Mouse (Mus musculus): Measurements from ENCODE around the gene Cchcr1.

Cchcr1 gene

DNA sequence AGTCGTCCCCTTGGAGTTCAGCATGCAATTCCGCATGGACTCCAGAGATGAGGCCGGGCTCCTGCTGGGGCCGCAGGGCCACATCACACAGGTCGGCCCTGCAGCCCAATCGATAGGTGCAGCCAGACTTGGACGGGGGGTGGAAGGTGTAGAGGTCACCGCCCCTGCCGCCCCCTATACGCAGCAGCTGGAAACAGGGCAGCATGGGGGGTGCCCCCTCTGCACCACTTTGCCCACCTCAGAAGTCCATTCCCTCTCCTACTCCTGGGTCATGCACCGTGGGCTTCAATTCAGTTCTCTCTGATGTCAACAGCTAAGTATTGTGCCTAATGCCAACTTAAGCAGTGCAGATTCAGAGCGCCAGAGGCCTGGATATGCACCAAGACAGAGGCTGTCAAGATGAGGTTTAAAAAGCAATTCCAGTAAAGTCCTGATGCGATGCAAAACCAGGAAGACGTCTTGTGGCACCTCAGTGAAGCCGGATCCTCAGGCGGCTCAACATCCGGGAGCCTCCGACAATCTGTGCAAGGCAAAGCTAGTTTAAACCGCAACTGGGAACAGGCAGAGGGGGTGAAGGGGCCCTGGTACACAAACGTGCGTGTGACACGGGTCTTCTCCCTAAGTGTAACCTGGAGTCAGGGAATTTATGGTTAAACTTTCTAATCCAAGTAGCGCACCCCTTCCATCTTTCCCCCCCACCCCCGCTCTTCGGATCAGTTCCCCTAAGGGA, 824 bp upstream of the Cchcr1 start:
- DNase-seq (ENCODE audit: low read depth) = peak; percentile 73

GRCm38 (mm10) chr17:35517526-35517925, 626 bp downstream of the Cchcr1 start:
- no peak for DNase-seq (ENCODE audit: low read depth)

DNA sequence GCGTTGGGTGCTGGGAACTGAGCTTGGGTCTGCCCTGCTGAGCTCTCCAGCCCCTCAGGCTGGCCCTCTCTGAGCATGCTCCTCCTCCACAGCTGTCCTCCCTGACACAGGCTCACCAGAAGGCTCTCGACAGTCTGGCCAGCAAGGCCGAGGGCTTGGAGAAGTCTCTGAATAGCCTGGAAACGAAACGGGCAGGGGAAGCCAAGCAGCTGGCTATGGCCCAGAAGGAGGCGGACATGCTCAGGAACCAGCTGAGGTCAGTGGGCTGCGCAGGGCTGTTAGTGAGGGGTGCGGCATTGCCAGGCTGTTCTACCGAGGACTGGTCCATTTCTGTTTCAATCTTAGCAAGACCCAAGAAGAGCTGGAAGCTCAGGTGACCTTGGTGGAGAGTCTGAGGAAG, 7.5 kb downstream of the Cchcr1 start:
- no peak for DNase-seq (ENCODE audit: low read depth)

GRCm38 (mm10) chr17:35526644-35527043, 9.7 kb downstream of the Cchcr1 start:
- no peak for DNase-seq (ENCODE audit: low read depth)

DNA sequence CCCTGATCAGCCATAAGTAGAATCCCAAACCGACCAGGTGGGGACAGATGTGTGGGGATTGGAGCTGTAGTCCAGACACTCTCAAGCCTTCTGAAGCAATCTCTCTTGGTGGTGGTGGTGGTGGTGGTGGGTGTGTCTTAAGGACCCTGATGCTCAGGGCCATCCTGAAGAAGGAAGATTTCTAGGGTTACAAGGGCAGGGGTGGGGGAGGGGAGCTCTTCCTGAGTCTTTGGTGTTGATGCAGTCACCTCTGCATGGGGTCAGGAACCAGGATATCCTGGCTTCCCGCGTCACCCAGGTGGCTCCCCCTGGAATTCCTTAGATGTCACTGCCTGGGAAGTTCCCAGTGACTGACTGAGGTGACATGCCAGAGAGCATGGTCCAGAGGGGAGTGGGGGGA, 15.5 kb downstream of the Cchcr1 start:
- DNase-seq (ENCODE audit: low read depth) = no peak

- no peak for DNase-seq (ENCODE audit: low read depth)
Measured at GRCm38 (mm10) chr17:35532901-35533300, 16.0 kb downstream of the Cchcr1 start, which contains the start of gene Psors1c2. Gene Psors1c2 (plus strand): TSS chr17:35533201.

GRCm38 (mm10) chr17:35534343-35534742, 17.4 kb downstream of the Cchcr1 start:
- DNase-seq (ENCODE audit: low read depth) = peak; percentile 85

GRCm38 (mm10) chr17:35537421-35537820, 20.5 kb downstream of the Cchcr1 start:
- no peak for DNase-seq (ENCODE audit: low read depth)

DNA sequence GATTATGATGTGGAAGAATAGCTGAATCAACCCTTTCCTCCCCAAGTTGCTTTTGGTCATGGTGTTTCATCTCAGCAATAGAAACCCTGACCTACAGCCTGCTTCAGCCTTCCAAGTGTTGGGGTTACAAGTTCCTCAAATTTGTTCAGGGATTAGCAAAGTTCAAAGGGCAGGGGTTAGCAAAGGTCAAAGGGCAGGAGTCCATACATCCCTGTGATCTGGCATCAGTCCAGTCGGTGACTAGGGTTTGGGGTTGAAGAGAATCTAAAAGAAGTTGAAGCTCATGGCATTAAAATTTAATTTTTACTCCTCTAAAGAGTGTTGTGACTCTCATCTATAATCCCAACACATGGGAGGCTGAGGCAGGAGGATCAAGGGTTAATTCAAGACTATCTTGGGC, 21.6 kb downstream of the Cchcr1 start:
- DNase-seq (ENCODE audit: low read depth) = no peak

DNA sequence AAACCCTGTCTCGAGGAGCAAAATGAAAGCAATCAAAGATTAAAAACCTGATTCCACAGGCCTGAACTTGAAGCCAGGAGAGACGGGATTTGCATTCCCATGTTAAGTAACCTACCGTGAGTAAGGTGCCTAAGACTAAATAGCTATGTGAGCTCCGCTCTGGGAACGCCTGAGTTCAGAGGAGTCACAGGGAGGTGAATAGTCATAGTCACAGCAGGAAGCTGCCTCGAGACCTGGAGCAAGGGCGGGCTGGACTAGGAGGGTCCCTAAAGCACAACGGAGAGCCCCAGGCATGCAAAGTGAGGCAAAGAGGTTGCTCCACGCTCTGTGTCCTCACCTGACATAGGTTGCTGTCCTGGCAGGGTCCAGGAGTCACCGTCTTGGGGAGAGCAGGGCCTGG, 22.6 kb downstream of the Cchcr1 start:
- DNase-seq (ENCODE audit: low read depth) = no peak

DNA sequence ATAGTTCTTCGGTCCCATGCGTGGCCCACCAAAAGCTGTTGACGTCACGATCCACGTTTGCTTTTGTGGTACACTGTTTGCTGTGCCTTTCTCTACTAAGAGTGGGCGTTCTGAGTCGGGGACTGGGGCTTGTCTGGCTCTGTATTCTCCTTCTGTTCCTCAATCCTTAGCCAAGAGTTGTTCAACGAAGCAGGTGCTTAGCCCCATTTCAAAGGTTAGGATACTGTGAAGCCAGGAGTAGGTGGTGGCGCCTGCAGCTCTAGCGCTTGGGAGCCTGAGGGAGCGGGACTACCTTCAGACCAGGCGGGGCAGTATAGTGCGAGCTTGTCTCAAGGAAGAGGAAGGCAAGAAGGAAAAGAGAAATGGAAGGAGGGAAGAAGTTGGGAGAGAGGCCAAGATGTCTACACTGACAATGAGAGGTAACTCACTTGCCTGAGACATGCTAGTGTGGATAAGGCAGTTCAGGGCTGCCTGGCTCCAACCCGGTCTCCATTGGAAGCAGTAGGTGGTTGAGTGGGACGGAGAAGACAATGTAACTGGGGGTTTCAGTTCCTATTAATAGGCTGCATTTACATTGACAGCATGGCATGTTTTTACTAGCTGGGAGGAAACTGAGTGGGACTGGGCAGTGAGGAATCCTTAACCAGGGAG, 26.0 kb downstream of the Cchcr1 start:
- no peak for DNase-seq (ENCODE audit: low read depth)

- no peak for DNase-seq (ENCODE audit: low read depth)
Measured at GRCm38 (mm10) chr17:35543412-35543861, 26.5 kb downstream of the Cchcr1 start.

GRCm38 (mm10) chr17:35544001-35544400, 27.1 kb downstream of the Cchcr1 start:
- DNase-seq (ENCODE audit: low read depth) = no peak

DNA sequence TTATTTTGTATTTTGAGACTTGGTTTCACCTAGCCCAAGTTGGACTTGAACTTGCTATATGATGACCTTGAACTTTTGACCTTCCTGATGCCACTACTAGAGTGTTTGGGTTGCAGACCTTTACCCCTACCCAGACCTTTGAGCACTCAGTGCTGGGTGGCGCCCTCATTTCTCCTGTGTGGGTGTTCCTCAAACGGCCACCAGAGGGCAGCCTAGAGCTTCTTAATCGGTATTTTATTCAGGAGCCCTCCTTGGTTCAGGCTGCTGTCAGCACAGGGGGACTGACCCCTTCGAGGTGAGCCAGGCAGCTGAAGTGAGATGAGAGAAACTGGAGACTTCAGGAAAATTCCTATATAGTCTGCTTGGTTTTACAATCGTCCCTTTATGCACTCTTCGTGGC, 27.8 kb downstream of the Cchcr1 start:
- peak; percentile 73 for DNase-seq (ENCODE audit: low read depth)

DNA sequence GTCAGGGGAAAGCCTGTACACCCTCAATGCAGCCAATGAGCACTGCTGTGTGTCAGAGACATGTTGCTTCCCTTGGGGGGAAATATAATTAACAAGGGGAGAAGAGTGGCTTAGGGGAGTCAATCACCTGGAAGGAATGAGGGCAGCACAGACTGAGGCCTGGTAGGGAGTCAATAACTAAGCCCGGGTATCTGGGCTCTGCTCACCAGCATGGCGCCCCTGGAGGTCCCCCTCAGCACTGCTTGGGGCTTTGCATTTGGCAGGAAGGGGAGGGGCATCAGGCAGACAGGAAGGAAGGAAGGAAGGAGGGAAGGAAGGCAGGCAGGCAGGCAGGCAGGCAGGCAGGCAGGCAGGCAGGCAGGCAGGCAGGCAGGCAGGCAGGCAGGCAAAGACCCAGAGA, 30.6 kb downstream of the Cchcr1 start:
- DNase-seq (ENCODE audit: low read depth) = no peak

- no peak for DNase-seq (ENCODE audit: low read depth)
Measured at GRCm38 (mm10) chr17:35548636-35549035, 31.7 kb downstream of the Cchcr1 start.

DNA sequence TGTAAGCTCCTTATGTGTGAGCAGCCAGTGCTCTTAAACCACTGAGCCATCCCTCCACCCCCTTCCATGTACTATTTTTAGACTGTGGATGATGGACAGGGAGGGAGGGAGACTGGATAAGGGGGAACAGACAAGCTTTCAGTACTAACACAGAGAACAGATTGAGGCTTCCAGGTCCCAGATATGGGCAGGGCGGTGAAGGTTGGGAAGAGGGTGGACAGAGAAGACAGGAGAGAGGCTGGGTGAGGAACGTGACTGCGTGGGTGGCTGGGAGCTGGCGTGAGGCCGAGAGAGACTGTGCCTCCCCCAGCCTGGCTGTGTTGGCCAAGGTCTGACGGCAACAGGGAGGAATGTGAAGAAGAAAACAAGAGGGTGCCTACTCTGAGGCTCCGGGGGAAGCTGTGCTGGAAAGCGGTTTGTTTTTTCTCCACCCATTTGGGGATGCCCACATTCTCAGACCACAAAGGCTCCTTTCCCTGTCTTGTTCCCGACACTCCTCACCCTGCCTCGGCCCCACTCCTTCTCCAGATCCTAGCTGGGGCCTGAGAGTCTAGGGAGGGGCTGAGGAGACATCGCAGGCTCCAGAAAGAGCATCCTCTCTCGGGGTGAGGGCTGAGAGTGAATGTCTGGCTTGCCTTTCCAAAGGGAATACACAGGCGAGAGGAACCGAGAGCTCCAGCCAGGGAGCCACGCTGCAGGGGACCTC, 32.7 kb downstream of the Cchcr1 start:
- no peak for DNase-seq (ENCODE audit: low read depth)

GRCm38 (mm10) chr17:35550143-35550494, 33.2 kb downstream of the Cchcr1 start:
- DNase-seq (ENCODE audit: low read depth) = no peak

DNA sequence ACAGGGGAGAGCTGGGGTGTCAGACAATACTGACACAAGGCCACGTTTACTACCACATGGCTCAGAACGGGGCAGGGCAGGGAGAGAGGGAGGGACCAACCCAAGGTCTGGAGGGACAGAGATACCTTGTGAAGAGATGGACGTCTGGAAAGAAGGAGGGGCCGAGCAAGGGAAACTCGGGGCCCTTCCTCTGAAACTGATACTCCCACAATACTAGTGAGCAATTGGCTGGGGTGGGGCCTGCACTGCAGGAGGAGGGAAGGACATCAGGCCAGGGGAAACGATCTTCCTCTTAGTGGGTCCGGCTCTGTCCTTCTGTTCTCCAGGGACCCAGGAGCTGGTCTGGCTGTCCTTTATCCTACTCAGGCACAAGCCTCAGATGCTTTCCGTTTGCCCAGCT, 34.0 kb downstream of the Cchcr1 start:
- no peak for DNase-seq (ENCODE audit: low read depth)

DNA sequence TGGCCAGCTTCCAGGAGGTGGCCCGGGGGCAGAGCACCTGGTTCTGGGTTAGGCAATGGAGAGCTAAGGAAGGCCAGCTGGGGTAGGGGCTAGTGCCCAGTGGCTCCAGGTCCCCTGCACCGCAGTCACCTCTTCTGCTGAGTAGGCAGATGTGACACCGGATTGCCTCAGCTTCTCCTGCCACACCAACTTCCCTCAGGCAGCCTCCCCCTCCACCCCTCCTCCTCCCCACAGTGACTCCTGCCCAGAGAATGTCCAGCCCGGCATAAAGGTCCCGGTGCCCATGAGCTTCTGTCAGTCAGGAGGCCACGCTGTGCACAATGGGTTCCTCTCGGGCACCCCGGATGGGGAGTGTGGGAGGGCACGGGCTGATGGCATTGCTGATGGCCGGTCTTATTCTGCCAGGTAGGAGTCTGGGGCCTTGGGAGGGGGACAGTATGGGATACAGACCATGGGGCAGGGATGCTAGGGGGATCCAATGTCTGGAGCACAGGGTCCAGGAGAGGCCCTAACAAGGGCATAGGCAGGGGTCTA, 35.0 kb downstream of the Cchcr1 start, which contains the start of gene Cdsn:
TSS of gene Cdsn (plus strand) at position 248 of the 534 bp plus-strand sequence.
- no peak for DNase-seq (ENCODE audit: low read depth)

- no peak for DNase-seq (ENCODE audit: low read depth)
Measured at GRCm38 (mm10) chr17:35554321-35554720, 37.4 kb downstream of the Cchcr1 start.

DNA sequence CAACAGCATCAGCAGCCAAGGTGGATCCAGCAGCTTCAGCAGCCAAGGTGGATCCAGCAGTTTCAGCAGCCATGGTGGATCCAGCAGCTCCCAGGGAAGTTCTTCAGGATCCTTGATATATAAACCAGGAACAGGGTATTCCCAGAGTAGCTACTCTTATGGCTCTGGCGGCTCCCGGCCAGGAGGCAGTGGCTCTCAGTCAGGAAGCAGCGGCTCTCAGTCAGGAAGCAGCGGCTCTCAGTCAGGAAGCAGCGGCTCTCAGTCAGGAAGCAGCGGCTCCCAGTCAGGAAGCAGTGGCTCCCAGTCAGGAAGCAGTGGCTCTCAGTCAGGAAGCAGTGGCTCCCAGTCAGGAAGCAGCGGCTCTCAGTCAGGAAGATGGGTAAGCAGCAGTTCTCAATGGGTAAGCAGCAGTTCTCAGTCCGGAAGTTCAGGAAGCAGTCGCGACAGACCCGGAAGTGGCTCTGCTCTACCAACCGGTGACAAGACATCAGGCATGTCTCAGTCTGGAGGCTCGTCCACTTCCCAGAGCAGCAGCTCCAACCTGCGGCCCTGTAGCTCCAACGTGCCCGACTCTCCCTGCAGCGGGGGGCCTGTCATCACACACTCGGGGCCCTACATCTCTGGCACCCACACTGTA, 38.0 kb downstream of the Cchcr1 start:
- no peak for DNase-seq (ENCODE audit: low read depth)

Measured in induced T-regulatory cell, adult 2 months (primary cell).